Mouse (Mus musculus): ENCODE data around the gene Bpifc. TPM values are rescaled to one million over a fixed set of nuclear protein-coding genes. Genes with fewer than 3 reads are reported as not detected.

Gene Bpifc
- polyA plus RNA-seq, 1 experiment from 2014 or later: 0.04 TPM

DNA sequence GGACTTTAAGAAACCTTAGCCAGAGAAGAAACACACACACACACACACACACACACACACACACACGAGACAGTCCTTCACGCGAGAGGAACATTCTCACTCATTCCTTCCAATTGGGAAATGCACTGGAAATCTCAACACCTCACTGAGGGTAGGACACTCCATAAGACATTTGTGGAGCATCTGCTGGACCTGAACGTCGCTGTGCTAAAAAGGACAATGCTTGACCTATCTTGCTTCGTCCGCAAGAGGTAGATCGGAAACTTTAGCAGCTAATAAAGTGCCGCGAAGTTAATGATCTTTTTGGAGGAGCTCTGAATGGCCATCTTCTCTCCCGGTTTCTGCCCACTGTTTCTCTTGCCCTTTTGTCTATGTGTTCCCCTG lies 82.5 kb downstream of the Bpifc start:
- H3K4me3 ChIP-seq: peak overlapping the region; percentile 63
- 59% methylated on average over 11 of the region's 11 CpGs for WGBS

DNA sequence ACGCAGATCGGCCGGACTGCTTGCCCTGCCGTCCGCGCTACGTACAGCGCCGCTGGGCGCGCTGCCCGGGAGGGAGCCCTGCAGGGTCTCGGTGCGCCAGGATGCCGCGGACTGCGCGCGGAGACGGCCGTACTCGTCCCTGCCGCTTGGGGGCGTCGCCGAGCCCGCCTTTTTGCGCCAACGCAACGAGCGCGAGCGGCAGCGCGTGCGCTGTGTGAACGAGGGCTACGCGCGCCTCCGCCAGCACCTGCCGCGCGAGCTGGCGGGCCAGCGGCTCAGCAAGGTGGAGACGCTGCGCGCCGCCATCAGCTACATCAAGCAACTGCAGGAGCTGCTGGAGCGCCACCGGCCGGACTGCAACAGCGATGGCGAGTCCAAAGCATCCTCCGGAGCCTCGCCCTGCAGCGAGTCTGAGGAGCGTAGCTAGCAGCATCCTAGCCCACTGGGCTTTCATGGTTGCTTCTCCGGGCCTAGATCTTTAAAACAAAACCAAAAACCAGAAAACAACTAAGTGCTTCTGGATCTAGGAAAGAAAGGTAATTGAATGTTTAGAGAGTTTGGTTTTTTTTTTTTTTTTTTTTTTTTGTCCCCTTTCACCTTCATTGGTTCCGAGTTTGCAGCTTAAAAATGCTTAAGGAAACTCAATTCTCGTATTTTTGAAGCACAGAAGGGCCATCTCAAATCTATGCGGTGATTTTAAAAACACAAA lies 83.0 kb downstream of the Bpifc start:
- DNase-seq (ENCODE audit: low spot score): peak; percentile 86
- Histone ChIP-seq H3K36me3 (no peaks in the 10 kb centered on the region), H3K27ac (replicated peaks) (peak overlapping the region; percentile 83), H3K27me3 (ENCODE audit: low read depth, poor library complexity, severe bottlenecking) (peaks cover 28% of the 10 kb centered on the region), H3K4me1 (peaks cover 24% of the 10 kb centered on the region), H3K4me3 (peak overlapping the region; percentile 63), H3K9me3 (replicated peaks) (no peaks in the 10 kb centered on the region)
- WGBS: 2% methylated on average over 63 of the region's 63 CpGs

More for the DNA sequence above, 82.5 kb downstream of the Bpifc start:
- peak; percentile 17 for DNase-seq (ENCODE audit: low spot score)
- peaks cover 24% of the 10 kb centered on the region for H3K4me1 ChIP-seq
- H3K9me3 ChIP-seq (replicated peaks): no peaks in the 10 kb centered on the region
- H3K27me3 ChIP-seq (ENCODE audit: low read depth, poor library complexity, severe bottlenecking): peaks cover 28% of the 10 kb centered on the region
- H3K27ac ChIP-seq (replicated peaks): no peak overlapping the region
- H3K36me3 ChIP-seq: no peaks in the 10 kb centered on the region

DNA sequence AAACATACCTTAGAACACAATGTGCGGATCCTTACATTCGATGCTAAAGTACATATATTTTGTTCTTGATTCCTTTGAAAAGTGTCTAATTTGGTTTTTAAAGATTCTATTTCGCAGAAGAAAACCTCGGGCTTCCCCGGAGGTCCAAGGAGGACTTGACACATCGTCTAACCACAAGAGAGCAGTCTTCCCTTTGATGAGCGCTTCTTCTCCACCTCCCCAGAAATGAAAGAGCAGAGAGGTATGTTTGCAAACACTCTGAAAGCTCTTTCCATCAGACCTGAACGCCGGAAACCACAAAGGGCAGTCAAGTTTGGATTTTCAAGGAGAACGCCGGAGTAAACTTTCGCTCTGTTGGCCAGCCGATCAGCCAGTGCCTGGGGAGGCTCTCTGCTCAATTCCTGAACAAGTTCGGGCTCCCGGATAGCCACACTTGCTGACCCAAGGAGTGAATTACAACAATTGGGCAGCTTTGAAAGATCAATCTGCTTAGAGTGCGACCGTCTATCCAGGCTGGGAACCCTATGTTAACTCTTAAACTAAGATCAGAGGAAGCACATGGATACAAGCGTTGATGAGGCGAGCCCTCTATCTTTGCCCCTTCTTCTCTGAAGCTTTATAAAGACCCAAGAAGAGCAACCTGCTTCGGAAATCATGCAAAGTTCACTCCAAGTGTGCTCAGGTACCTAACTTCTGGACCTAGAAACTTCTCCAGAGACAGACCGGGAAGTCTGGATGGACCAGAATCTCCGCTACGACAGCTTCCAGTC lies 83.8 kb downstream of the Bpifc start, which contains the start of gene Ascl4:
Ascl4 (plus strand) TSS at position 6 of the 770 bp plus-strand sequence.
- WGBS: 2% methylated on average over 23 of the region's 23 CpGs
- Histone ChIP-seq H3K36me3 (no peaks in the 10 kb centered on the region), H3K9me3 (replicated peaks) (no peaks in the 10 kb centered on the region), H3K27me3 (ENCODE audit: low read depth, poor library complexity, severe bottlenecking) (peaks cover 28% of the 10 kb centered on the region), H3K4me1 (peaks cover 24% of the 10 kb centered on the region), H3K4me3 (peak within 1 kb of the TSS; percentile 63), H3K27ac (replicated peaks) (peak within 1 kb of the TSS; percentile 83)
- peak; percentile 50 for DNase-seq (ENCODE audit: low spot score)

DNA sequence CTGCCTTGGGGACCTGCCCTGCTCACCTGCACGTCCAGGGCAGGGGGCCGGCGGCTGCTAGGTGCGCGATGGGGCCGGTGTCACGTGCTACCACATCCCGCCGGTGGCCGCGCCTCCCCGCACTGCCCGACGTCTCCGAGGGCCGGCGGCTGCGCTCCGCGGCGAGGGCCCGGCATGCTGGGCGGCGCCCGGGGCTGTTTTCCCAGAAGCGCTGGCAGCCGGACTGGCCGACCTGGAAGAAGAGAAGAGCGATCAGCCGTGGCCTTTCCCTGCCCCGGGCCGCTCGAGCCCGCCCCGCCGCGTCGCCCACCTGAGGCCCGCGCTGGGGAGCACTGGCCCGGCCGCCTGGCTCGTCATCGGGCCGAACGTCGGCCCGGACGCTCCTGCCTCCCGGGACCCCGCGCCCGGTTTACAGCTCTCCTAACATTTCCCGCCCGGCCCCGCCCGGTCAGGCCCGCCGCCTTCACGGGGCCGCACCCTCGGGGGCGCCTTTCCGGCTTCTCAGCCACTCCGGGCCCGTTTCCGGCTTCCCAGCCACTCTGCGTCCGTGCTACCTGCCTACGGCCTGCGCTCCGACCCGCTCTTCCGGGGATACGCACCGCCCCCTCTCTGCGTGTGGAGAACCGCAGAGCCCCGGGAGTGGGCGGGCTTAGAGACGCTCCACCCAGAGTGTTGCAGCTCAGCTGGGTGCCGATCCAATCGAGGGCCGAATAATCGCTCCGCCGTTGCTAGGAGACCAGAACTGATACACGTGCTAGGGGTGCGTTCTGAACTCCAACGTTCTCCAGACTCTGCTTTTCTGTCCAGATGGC lies 95.0 kb downstream of the Bpifc start, which contains the start of gene Prdm4:
Prdm4 (minus strand) TSS at position 645 of the 812 bp plus-strand sequence.
- peak within 1 kb of the TSS; percentile 93 for H3K27ac ChIP-seq (replicated peaks)
- WGBS: under 1% methylated on average over 85 of the region's 90 CpGs
- H3K4me1 ChIP-seq: peaks cover 22% of the 10 kb centered on the region
- H3K4me3 ChIP-seq: peak within 1 kb of the TSS; percentile 100
- DNase-seq (ENCODE audit: low spot score): peak; percentile 98
- H3K9me3 ChIP-seq (replicated peaks): no peaks in the 10 kb centered on the region
- H3K36me3 ChIP-seq: peaks cover 32% of the 10 kb centered on the region
- no peaks in the 10 kb centered on the region for H3K27me3 ChIP-seq (ENCODE audit: low read depth, poor library complexity, severe bottlenecking)

Other genes starting within 250 kb of the Bpifc start
- 102 and 110 TPM in 2 replicates for gene Pwp1, start 182.4 kb downstream of the Bpifc start, polyA plus RNA-seq (2016; fragmentation: Nextera tagmentation; extraction: Ambion mirVana)
- 25.1 and 26.0 TPM in 2 replicates for gene Prdm4, start 94.8 kb downstream of the Bpifc start, polyA plus RNA-seq (2016; fragmentation: Nextera tagmentation; extraction: Ambion mirVana)
- gene Ascl4, start 84.2 kb downstream of the Bpifc start, polyA plus RNA-seq (2016; fragmentation: Nextera tagmentation; extraction: Ambion mirVana): 0.49 and 0.79 TPM in 2 replicates
- 227 and 228 TPM in 2 replicates for gene Rtcb, start 54.1 kb downstream of the Bpifc start, polyA plus RNA-seq (2016; fragmentation: Nextera tagmentation; extraction: Ambion mirVana)
- gene Fbxo7, start 10.1 kb upstream of the Bpifc start, polyA plus RNA-seq (2016; fragmentation: Nextera tagmentation; extraction: Ambion mirVana): 16.2 and 16.9 TPM in 2 replicates

Data from midbrain, embryonic 10.5 days (tissue).